ENCODE assay signal across 9 mouse cellular contexts in the genomic region with DNA sequence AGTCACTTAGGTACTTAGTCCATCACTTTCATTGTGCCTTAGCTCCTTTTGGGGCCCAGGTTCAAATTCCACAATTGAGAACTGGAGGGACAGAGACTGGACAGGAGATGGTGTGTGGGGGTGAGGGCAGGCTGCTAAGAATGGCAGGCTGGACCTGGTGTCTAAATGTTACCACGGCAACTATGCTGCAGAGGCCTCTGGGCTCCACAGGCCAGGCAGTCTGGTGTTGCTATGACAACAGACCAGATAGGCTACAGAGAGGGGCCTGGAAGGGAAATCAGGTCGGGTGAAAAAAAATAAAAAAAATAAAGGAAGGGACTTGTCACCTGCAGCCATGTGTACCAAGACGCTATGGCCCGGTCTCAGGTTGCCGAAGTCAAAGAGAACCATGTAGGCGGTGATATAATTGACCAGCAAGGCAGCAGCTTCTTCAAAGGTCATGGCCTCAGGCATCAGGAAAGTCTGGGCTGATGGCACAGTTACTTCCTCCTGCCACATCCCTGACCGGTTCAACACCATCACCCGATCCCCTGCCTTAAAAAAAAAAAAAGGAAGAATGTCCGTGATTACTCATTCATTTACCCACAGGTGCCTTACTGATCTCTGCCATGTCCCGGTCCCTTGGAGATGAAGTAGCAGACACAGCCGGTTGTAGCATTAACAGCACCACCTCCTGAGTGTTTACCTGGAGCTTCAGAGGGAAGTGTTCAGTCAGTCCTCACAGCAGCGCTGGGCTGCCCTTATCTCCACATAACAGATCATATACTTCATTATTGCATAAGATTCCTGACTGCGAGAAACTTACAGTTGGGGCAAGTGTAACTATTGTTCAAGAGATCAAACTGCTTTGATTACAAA. TPM values are rescaled to one million over a fixed set of nuclear protein-coding genes. Genes with fewer than 3 reads are reported as not detected.
DNase-seq lines count a peak whose midpoint lies in the region; ATAC-seq lines count a peak whose summit lies in the region.
"Had no signal": no experiment of that assay in that cellular context is flagged by ENCODE, and none has a peak within 500 bp of the region (broad histone marks: within the 10 kb centered on the region; RNA-seq: fewer than 3 reads in every experiment).

No protein-coding gene starts in this region.

- peak overlapping the region; percentile 98; the same call in 1 of the 2 replicates for H3K4me2 ChIP-seq in kidney, embryonic 15.5 days
- no peak overlapping the region for H3K4me2 ChIP-seq in embryonic facial prominence, embryonic 14.5 days (ENCODE audit: low read depth, low read length)
- peak overlapping the region; percentile 82 for H3K4me2 ChIP-seq in neural tube, embryonic 15.5 days

- H3K4me1 ChIP-seq in kidney, embryonic 15.5 days: peaks cover 71% of the 10 kb centered on the region
- H3K4me1 ChIP-seq in embryonic facial prominence, embryonic 14.5 days (ENCODE audit: control insufficient read depth, insufficient read depth, low read length): peaks cover 14% of the 10 kb centered on the region
- H3K4me1 ChIP-seq in limb, embryonic 10.5 days: peaks cover 82% of the 10 kb centered on the region
- H3K4me1 ChIP-seq in neural tube, embryonic 15.5 days: peaks cover 47% of the 10 kb centered on the region

- no peaks in the 10 kb centered on the region for H3K9me3 ChIP-seq in kidney, embryonic 15.5 days (replicated peaks)
- no peaks in the 10 kb centered on the region for H3K9me3 ChIP-seq in embryonic facial prominence, embryonic 14.5 days (ENCODE audit: control insufficient read depth, low read length)
- no peaks in the 10 kb centered on the region for H3K9me3 ChIP-seq in limb, embryonic 10.5 days (replicated peaks)
- H3K9me3 ChIP-seq in neural tube, embryonic 15.5 days (replicated peaks): no peaks in the 10 kb centered on the region

- no peaks in the 10 kb centered on the region for H3K27me3 ChIP-seq in kidney, embryonic 15.5 days
- H3K27me3 ChIP-seq in embryonic facial prominence, embryonic 14.5 days (replicated peaks; ENCODE audit: control insufficient read depth, insufficient read depth, low read length): no peaks in the 10 kb centered on the region
- peaks cover 10% of the 10 kb centered on the region for H3K27me3 ChIP-seq in limb, embryonic 10.5 days (ENCODE audit: low read depth, poor library complexity, severe bottlenecking)
- no peaks in the 10 kb centered on the region for H3K27me3 ChIP-seq in neural tube, embryonic 15.5 days (replicated peaks)

- no peak overlapping the region for H3K4me3 ChIP-seq in kidney, embryonic 15.5 days (replicated peaks)
- no peak overlapping the region for H3K4me3 ChIP-seq in embryonic facial prominence, embryonic 14.5 days (ENCODE audit: low read depth, low read length)
- H3K4me3 ChIP-seq in limb, embryonic 10.5 days: peak overlapping the region; percentile 2; the same call in 1 of the 2 replicates
- H3K4me3 ChIP-seq in neural tube, embryonic 15.5 days (replicated peaks): peak overlapping the region; percentile 96
- H3K4me3 ChIP-seq: left cerebral cortex, adult 2 months had no signal

- DNase-seq in kidney, postnatal 4 days: no peak
- DNase-seq in embryonic facial prominence, embryonic 14.5 days (ENCODE audit: low spot score): peak; percentile 55
- no peak for DNase-seq in limb, embryonic 10.5 days (ENCODE audit: low spot score)
- no peak for DNase-seq in right cerebral cortex, postnatal 25 days
- DNase-seq in spleen, postnatal 10 days (ENCODE audit: low spot score in 2 of 2): no peak
- no peak for DNase-seq in thymus, postnatal 10 days (ENCODE audit: low spot score in 2 of 2)

- peak overlapping the region; percentile 29; the same call in 1 of the 2 replicates for H3K27ac ChIP-seq in kidney, embryonic 15.5 days
- no peak overlapping the region for H3K27ac ChIP-seq in embryonic facial prominence, embryonic 14.5 days (replicated peaks; ENCODE audit: low read depth, low read length)
- H3K27ac ChIP-seq in limb, embryonic 10.5 days: 0 out of 2 replicates have a peak overlapping the region, but pooled peaks have one; percentile 5
- H3K27ac ChIP-seq in neural tube, embryonic 15.5 days (replicated peaks): no peak overlapping the region
- H3K27ac ChIP-seq: left cerebral cortex, adult 2 months had no signal

- H3K9ac ChIP-seq in kidney, embryonic 15.5 days: no peak overlapping the region
- no peak overlapping the region for H3K9ac ChIP-seq in embryonic facial prominence, embryonic 14.5 days (ENCODE audit: low read depth, low read length)
- peak overlapping the region; percentile 97; the same call in 1 of the 2 replicates for H3K9ac ChIP-seq in neural tube, embryonic 15.5 days (replicated peaks)

- ATAC-seq in kidney, embryonic 15.5 days (replicated peaks; ENCODE audit: low FRiP score): no peak
- ATAC-seq in embryonic facial prominence, embryonic 14.5 days (ENCODE audit: low read depth): no peak; the same call in 1 of the 2 replicates
- no peak for ATAC-seq in neural tube, embryonic 15.5 days (ENCODE audit: low FRiP score)

- H3K36me3 ChIP-seq in kidney, embryonic 15.5 days: peaks cover 47% of the 10 kb centered on the region
- H3K36me3 ChIP-seq in embryonic facial prominence, embryonic 14.5 days (ENCODE audit: control insufficient read depth, insufficient read depth, low read length): peaks cover 47% of the 10 kb centered on the region
- H3K36me3 ChIP-seq in limb, embryonic 10.5 days: peaks cover 7% of the 10 kb centered on the region; the same call in 1 of the 2 replicates
- H3K36me3 ChIP-seq in neural tube, embryonic 15.5 days: peaks cover 49% of the 10 kb centered on the region

- WGBS in kidney, embryonic 15.5 days: 23% methylated on average over 13 of the region's 13 CpGs
- WGBS in embryonic facial prominence, embryonic 14.5 days: 29% methylated on average over 13 of the region's 13 CpGs
- 46% methylated on average over 13 of the region's 13 CpGs for WGBS in limb, embryonic 10.5 days
- whole genome bisulfite sequencing in neural tube, embryonic 15.5 days: 30% methylated on average over 13 of the region's 13 CpGs

RNA-seq across cellular contexts. Expression of gene Rnd2, which starts 2.0 kb away (rescaled TPM):
- 9.0 and 11.4 TPM in 2 replicates for polyA plus RNA-seq in kidney, embryonic 15.5 days (2015; fragmentation: Nextera tagmentation; extraction: Ambion mirVana)
- 7.4 and 9.8 TPM in 2 replicates for polyA plus RNA-seq in embryonic facial prominence, embryonic 14.5 days (2014; fragmentation: Nextera tagmentation; extraction: Ambion mirVana)
- polyA plus RNA-seq in limb, embryonic 10.5 days (2016; fragmentation: Nextera tagmentation; extraction: Ambion mirVana): 5.0 and 6.3 TPM in 2 replicates
- 63.6 and 71.7 TPM in 2 replicates for polyA plus RNA-seq in neural tube, embryonic 15.5 days (2015; fragmentation: Nextera tagmentation; extraction: Ambion mirVana)

RNA-seq across cellular contexts. Expression of gene Vat1, which starts 3.2 kb away (rescaled TPM):
- 31.8 and 37.5 TPM in 2 replicates for polyA plus RNA-seq in kidney, embryonic 15.5 days (2015; fragmentation: Nextera tagmentation; extraction: Ambion mirVana)
- 50.4 and 51.0 TPM in 2 replicates for polyA plus RNA-seq in embryonic facial prominence, embryonic 14.5 days (2014; fragmentation: Nextera tagmentation; extraction: Ambion mirVana)
- polyA plus RNA-seq in limb, embryonic 10.5 days (2016; fragmentation: Nextera tagmentation; extraction: Ambion mirVana): 14.6 and 17.2 TPM in 2 replicates
- polyA plus RNA-seq in neural tube, embryonic 15.5 days (2015; fragmentation: Nextera tagmentation; extraction: Ambion mirVana): 95.4 and 105 TPM in 2 replicates

RNA-seq across cellular contexts. Expression of gene Ifi35, which starts 14.6 kb away (rescaled TPM):
- 13.8 and 18.8 TPM in 2 replicates for polyA plus RNA-seq in kidney, embryonic 15.5 days (2015; fragmentation: Nextera tagmentation; extraction: Ambion mirVana)
- 14.1 and 14.3 TPM in 2 replicates for polyA plus RNA-seq in embryonic facial prominence, embryonic 14.5 days (2014; fragmentation: Nextera tagmentation; extraction: Ambion mirVana)
- polyA plus RNA-seq in limb, embryonic 10.5 days (2016; fragmentation: Nextera tagmentation; extraction: Ambion mirVana): 2.3 and 3.1 TPM in 2 replicates
- polyA plus RNA-seq in neural tube, embryonic 15.5 days (2015; fragmentation: Nextera tagmentation; extraction: Ambion mirVana): 3.9 and 17.0 TPM in 2 replicates

RNA-seq across cellular contexts. Expression of gene Rpl27, which starts 20.7 kb away (rescaled TPM):
- polyA plus RNA-seq in kidney, embryonic 15.5 days (2015; fragmentation: Nextera tagmentation; extraction: Ambion mirVana): 369 and 421 TPM in 2 replicates
- polyA plus RNA-seq in embryonic facial prominence, embryonic 14.5 days (2014; fragmentation: Nextera tagmentation; extraction: Ambion mirVana): 376 and 406 TPM in 2 replicates
- polyA plus RNA-seq in limb, embryonic 10.5 days (2016; fragmentation: Nextera tagmentation; extraction: Ambion mirVana): 448 and 536 TPM in 2 replicates
- 245 and 254 TPM in 2 replicates for polyA plus RNA-seq in neural tube, embryonic 15.5 days (2015; fragmentation: Nextera tagmentation; extraction: Ambion mirVana)

RNA-seq across cellular contexts. Expression of gene Ptges3l, which starts 37.7 kb away (rescaled TPM):
- 12.3 and 12.6 TPM in 2 replicates for polyA plus RNA-seq in kidney, embryonic 15.5 days (2015; fragmentation: Nextera tagmentation; extraction: Ambion mirVana)
- 35.5 and 37.1 TPM in 2 replicates for polyA plus RNA-seq in embryonic facial prominence, embryonic 14.5 days (2014; fragmentation: Nextera tagmentation; extraction: Ambion mirVana)
- polyA plus RNA-seq in limb, embryonic 10.5 days (2016; fragmentation: Nextera tagmentation; extraction: Ambion mirVana): 4.0 and 4.7 TPM in 2 replicates
- polyA plus RNA-seq in neural tube, embryonic 15.5 days (2015; fragmentation: Nextera tagmentation; extraction: Ambion mirVana): 4.3 and 4.5 TPM in 2 replicates

Comparison
In these comparisons a context has a peak if more than half of its experiments do, and no peak if none do; other contexts are left out.
1. H3K27ac ChIP-seq: peak in kidney, embryonic 15.5 days (single experiment) and limb, embryonic 10.5 days (single experiment); none in embryonic facial prominence, embryonic 14.5 days (single experiment) and neural tube, embryonic 15.5 days (single experiment).
2. H3K4me3 ChIP-seq: peak in limb, embryonic 10.5 days (single experiment) and neural tube, embryonic 15.5 days (single experiment); none in kidney, embryonic 15.5 days (single experiment) and embryonic facial prominence, embryonic 14.5 days (single experiment).